Mouse (Mus musculus) left cerebral cortex, adult 2 months (tissue): ENCODE measurements around the gene F830045P16Rik. TPM values are rescaled to one million over a fixed set of nuclear protein-coding genes. Genes with fewer than 3 reads are reported as not detected.

Source experiments
- DNase-seq, 2 experiments: peaks; one replicate each; pipeline ENCODE4 v3.0.0; 2021 to 2022; ENCODE audit warnings: low spot score in 2 of 2, mixed read lengths in 1 of 2; ENCODE audit errors: extremely low spot score in 1 of 2
- H3K27ac ChIP-seq: fragments of 200-600 bp; 2 replicates; pipeline ENCODE4 v1.8.1; 2022
- H3K4me3 ChIP-seq: fragments of 200-600 bp; 2 replicates; pipeline ENCODE4 v1.8.1; 2022
- CTCF ChIP-seq: fragments of 200-600 bp; IDR thresholded peaks from 2 replicates; pipeline ENCODE4 v1.8.1; 2022; ENCODE audit warnings: antibody characterized with exemption, mild to moderate bottlenecking, moderate library complexity
- intact Hi-C: fragments of 180-260 bp; cut with DNase I; formaldehyde crosslinking; loops from one replicate; pipeline ENCODE4 v1.15.1; 2025
- total RNA-seq, 2 experiments: library from RNA; stranded (reverse); gene quantifications; 2 replicates each; pipeline ENCODE4 v1.2.3; 2021

The F830045P16Rik gene
- total RNA-seq, 2 experiments from 2014 or later = 0.47 to 1.3 TPM

DNA sequence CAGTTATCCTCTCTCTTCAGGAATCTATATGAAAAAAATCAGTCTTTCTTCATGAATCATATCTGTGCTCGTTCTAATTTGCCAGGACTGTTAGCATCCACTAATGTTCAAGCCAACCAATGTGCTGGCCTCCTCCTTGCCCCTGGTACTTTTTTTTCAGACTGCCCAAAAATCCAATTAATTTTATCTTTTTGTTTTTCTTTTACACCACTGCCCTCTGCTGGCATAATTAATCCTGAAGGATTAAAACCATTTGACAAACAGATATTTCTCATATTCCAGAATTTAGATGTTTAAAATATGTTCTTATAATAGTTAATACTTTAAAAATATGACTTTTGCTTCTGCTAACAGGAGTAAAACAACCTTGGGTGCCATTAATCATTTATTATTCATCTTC, 101.2 kb downstream of the F830045P16Rik start:
- no peak overlapping the region for H3K4me3 ChIP-seq
- intact Hi-C loops = loop anchor here (2.0 to 10.0 kb wide), 4 partner anchors 158 to 490 kb away; partner anchors contain the start of gene Zc3h8
- peak; percentile 69 for TF ChIP-seq CTCF
- DNase-seq = no peak
- H3K27ac ChIP-seq = no peak overlapping the region

DNA sequence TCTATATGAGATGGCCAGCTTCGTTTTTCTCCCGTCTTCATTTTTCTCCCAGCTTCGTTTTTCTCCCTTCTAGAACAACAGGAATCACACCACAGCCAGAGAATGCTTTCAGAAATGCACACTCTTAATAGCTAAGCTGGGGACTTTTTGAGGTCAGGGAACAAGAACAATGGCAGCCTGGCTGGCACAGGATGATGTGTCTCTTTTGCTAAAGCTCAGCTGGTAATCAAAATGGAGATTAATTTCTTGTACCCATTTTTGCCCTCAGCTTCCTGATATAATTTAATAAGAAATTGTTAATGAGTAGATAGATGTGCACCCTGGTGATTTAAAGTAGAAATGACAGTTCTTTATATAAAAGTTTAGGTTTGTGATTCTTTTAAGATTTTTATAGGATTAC, 112.7 kb downstream of the F830045P16Rik start:
- no peak for DNase-seq
- Histone ChIP-seq H3K4me3 (no peak overlapping the region), H3K27ac (no peak overlapping the region)
- intact Hi-C loops = no loop called here
- TF ChIP-seq CTCF = no peak

DNA sequence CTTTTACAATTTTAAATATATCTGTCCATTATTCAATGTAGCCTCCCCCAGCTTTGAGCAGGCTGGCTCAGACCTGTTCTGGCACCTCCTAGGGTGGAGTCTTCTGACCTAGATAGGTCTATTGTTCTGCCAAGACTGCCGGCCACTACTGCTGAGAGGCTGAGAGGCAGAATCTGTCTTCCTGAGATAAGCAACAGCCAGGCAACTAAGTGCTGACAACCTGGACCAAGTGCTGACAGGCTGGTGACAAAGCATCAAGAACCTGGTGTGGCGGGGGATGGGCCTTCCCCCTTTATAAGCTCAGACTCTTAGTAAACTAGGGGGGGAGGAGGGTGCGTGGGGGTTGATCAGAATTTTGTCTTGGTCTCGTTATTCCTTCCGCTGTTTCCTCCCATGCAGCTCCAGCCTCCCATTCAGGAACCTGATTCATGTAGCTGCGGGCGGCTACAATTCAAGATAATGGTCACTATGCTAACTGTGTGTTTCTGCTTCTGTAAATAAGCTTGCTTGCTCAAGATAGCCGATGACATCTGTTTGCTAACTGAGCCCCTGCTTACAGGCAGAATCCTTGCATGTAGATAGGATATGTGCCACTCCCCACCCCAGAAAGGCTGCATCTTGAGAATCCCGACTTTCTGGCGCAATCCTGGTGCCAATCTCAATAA, 115.4 kb downstream of the F830045P16Rik start:
- no peak for DNase-seq
- intact Hi-C loops = no loop called here
- Histone ChIP-seq H3K4me3 (no peak overlapping the region), H3K27ac (no peak overlapping the region)
- no peak for TF ChIP-seq CTCF

DNA sequence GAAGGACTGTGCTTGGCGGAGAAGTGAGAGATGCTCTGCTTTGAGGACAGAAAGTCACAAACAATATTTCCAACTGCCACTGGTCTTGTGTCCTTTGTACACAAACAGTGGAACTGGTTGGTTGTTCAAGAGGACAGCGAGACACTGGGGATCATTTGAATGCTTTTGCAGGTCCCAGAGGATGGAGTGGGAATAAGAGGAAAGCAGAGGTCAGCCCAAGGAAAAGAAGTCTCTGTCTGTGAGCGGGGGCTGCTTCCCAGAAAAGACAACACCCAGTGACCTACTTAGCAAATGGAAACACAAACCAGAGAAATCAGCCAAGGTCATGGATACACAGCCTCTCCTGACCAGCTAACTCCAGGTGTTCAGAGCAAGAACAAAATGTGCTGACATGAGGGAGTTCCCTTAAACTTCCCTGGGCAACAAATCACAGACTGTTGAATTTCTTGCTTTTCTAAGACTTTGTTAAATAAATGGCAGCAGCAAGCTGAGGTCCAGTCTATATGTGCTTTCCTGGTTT, 117.0 kb downstream of the F830045P16Rik start:
- DNase-seq = no peak
- Histone ChIP-seq H3K27ac (no peak overlapping the region), H3K4me3 (no peak overlapping the region)
- intact Hi-C loops = no loop called here
- TF ChIP-seq CTCF = no peak

DNA sequence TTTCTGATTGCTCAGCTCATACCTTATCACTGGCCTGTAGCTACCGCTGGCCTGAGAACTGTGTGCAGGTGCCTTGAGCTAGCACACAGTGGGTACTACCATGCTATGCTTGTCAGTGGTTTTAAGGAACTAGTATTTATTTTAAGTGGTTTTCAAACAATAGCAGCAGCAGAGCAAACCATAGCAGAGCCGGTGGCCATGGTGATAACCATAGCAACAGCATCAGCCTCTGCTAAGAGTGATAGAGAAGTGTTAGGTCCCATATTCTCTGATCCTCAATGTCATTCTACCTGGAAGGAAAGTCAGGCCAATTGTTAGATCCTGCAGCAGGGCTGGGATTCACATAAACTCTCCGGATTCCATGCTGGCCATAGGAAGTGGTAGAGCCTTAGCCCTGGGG, 121.8 kb downstream of the F830045P16Rik start:
- H3K4me3 ChIP-seq = no peak overlapping the region
- peak overlapping the region; percentile 19; the same call in 1 of the 2 replicates for H3K27ac ChIP-seq
- TF ChIP-seq CTCF = no peak
- DNase-seq = no peak
- intact Hi-C loops = no loop called here

DNA sequence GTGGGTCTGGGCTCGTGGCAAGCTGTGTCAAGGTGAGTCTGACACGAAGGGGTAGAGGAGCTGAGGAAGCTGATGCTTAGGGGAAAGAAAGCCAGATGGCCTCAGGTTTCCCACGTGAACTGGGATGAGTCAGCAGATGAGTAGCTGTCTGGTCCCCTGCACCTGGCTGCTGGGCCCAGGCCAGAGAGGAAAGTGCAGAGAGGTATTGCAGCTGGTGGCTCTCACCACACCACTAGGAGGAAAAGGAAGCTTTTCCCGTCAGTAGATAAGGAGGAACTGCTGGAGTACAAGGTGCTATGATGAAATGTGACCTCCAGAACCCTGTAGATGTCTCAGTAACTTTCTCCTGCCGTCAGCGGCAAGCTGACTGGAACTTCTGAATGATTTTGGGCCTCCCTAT, 122.9 kb downstream of the F830045P16Rik start:
- no peak for DNase-seq
- no peak for TF ChIP-seq CTCF
- Histone ChIP-seq H3K27ac (no peak overlapping the region), H3K4me3 (no peak overlapping the region)
- intact Hi-C loops = no loop called here

DNA sequence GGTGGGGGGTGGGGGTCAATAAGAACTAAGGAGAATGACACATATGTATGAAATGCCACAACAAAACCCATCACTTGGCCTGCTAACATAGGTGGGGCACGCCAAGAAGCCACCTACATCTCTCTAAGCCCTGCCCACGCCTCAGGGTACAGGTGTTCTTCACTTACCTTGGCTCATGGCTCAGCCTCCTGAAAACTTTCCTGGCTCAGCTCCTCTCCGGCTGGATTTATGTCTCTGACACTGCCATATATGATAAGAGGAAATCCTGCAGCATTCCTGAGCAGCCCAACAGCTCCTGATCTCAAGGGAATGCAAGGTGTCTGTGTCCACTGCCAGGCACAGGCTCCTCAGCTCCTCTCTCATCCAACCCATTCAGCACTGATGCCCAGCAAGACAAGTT, 124.8 kb downstream of the F830045P16Rik start:
- DNase-seq = no peak
- Histone ChIP-seq H3K27ac (peak overlapping the region; percentile 36), H3K4me3 (no peak overlapping the region)
- no peak for TF ChIP-seq CTCF
- intact Hi-C loops = no loop called here

DNA sequence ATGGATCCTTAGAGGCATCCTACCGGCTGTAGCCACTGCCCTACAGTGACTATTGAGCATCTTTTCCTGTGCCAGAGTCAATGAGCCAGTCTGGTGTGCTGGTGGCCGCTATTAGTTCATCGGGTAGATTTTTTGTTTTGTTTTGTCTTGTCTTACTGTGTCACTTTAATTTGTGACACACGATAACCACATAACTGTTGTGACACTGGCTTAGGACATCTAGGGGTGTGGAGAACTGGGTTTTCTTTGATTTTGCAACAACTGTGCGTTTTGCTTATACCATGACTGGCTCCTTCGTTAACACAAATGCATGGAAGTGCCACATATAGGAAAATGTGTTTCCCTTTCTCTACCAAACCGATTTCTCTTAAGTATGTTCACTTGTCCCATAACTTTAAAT, 126.1 kb downstream of the F830045P16Rik start:
- no peak for TF ChIP-seq CTCF
- Histone ChIP-seq H3K27ac (0 out of 2 replicates have a peak overlapping the region, but pooled peaks have one; percentile 28), H3K4me3 (no peak overlapping the region)
- intact Hi-C loops = no loop called here
- DNase-seq = no peak

DNA sequence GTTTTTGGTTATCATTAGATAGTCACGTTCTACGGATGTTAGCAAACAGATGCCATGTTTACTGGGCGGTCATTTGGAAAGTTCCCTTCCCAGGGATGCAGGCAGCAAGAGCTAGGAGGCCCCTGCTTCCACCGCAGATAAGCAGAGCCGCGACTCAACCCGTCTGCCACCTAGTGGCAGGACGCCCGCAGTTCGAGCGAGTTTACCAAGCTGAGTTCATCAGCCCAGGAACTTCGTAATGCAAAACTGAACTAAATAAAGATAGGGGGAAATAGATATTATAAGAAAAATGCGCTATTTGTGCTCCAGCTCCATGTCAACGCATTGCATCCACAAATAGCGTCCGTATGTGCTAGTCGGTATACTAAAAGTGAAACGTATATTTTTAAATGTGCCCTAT, 127.9 kb downstream of the F830045P16Rik start:
- peak; percentile 88 for TF ChIP-seq CTCF
- intact Hi-C loops = loop anchor here (2.0 to 5.0 kb wide), 4 partner anchors 48 to 210 kb away; partner anchors contain the start of genes Ckap2l and Slc20a1
- Histone ChIP-seq H3K4me3 (no peak overlapping the region), H3K27ac (peak overlapping the region; percentile 77)
- DNase-seq = peak; percentile 84 to 88

Other genes starting within 250 kb of the F830045P16Rik start
- under 1 TPM; 0.59 to 0.63 TPM for gene Ckap2l, start 239.4 kb downstream of the F830045P16Rik start, total RNA-seq
- under 1 TPM; 0.44 to 0.50 TPM for gene Il1a, start 226.6 kb downstream of the F830045P16Rik start, total RNA-seq
- 1 to 10 TPM in 1 of 2 experiments, under 1 TPM in 1; 0.42 to 1.1 TPM for gene Il1b, start 165.5 kb downstream of the F830045P16Rik start, total RNA-seq
- gene Sirpa, start 56.2 kb upstream of the F830045P16Rik start, total RNA-seq = 100 to 1,000 TPM; 375 to 384 TPM
- gene Pdyn, start 163.2 kb upstream of the F830045P16Rik start, total RNA-seq = 10 to 100 TPM; 29.6 to 33.9 TPM